Mouse (Mus musculus): ENCODE data around the gene Gnl2.
A peak's percentile ranks its signal among the peaks of the same experiment; 100 is the strongest.

Gnl2 gene

DNA sequence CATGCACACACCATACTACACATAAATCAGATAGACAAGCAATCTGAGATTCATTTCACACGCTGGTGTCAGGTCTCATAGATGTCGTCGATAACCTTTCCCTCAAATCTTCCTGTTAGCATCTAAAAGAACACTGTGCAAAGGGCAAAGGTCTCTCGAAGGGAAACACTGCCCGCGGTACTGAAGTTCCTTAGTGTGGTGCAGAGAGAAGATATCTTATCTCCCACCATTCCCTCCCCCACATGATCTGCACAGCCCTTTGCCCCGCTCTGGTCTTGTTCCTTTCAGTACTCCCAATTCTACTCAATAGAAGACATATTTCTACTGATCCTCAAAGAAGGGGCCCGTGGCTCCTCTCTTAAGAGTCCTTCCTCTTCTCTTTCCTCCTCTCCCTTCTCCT is 13.4 kb upstream of the Gnl2 start:
- no peak for DNase-seq (ENCODE audit: low spot score in 2 of 2)

DNA sequence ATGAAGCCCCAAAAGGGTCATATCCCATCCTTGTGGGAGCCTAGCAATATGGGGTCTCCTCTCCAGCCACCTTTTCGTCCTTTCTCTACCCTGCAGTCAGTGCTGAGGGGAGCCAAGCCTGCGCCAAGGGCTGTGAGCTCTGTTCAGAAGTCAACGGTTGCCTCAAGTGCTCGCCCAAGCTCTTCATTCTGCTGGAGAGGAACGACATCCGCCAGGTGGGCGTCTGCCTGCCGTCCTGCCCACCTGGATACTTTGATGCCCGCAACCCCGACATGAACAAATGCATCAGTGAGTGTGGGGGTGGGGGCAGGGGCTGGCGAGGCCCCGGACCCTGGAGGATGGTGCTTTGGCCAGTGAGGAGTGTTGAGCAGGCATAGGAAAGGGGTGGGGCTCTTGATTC is 11.5 kb upstream of the Gnl2 start:
- DNase-seq (ENCODE audit: low spot score in 2 of 2), result no peak

GRCm38 (mm10) chr4:125007460-125007859 is 8.9 kb upstream of the Gnl2 start:
- DNase-seq (ENCODE audit: low spot score in 2 of 2), result no peak

DNA sequence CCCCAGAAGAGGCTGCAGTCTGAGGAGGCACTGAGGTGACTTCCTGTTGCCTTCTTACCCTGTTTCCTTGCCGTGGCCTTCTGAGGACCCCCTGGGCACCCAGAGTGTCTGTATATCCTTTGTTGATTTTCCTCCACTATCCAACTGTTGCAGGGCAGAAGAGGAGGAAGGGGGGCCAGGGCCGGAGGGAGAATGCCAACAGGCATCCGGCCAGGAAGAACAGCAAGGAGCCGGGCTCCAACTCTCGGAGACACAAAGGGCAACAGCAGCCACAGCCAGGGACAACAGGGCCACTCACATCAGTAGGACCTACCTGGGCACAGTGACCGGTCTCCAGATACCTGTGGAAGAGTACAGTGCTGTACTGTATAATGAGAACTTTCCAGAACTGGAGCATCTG is 8.2 kb upstream of the Gnl2 start:
- DNase-seq (ENCODE audit: low spot score in 2 of 2), result no peak

DNA sequence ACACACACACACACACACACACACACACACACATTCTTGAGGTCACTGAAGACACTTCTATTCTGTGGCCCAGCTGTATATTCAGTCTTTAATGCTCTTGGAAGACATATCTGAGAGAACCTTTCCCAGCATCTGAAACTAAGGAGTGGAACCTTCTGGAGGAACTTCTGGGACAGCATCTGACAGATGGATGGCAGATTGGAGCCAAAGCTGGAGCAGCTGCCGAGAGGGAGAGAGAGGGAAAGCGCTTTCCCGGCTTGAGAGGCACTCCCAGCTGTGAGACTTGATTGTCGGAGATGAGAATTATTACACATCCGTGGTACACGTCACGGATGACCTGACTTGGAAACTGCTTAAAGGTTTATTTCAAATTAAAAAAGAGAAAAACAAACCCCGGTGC is 7.7 kb upstream of the Gnl2 start:
- DNase-seq (ENCODE audit: low spot score in 2 of 2), result no peak

DNA sequence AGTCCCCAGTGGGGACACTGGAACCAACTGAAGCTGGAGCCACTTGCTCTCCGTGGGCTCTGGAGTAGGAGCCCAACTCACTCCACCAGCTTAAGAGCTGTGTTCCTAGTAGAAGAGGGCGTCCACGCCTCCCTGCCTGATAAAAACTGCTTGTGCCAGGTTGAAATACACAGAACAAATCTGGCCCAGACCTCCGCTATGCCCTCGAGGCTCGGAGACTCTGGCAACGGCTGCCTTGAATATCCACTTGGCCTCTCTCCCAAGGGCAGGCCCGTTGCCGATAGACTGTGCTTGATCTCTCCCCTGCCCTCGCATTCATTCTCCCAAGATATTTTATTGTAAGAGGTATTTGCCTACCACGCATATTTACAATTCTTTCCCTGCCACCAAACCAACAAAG is 1.0 kb downstream of the Gnl2 start:
- no peak for DNase-seq (ENCODE audit: low spot score in 2 of 2)

DNA sequence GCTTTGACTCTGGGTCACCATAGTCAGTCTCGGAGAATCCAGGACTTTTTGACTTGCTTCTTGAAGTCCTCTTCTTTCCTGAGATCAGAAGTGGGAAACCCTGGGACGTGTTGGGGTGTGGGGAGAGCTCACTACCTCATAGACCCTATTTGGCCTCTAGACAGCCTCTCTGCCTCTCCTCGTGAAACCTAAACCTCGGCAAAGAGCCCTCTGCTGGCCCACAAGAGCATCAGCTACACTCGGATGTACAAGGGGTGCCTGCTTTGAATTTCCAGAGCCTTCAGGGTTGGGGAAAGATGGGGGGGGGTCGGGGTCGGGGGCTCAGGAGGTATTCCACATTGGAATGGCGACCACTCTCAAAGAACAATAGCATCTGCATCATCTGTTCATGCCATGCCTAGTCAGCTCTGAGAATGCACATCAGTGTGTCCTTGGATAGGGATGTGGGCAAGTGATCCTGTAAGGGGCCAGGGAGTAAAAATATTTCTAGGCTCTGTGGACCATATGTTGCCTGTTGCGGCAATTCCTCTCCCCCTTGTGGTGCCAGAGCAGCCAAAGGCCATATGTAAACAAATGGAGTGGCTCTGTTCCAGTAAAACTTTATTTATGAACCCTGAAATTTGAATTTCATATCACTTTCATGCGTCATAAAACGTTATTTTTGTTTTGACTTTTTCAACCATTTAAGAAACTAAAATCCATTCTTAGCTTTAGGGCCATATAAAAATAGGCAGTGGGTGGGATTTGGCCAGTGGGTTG is 4.6 kb downstream of the Gnl2 start:
- no peak for DNase-seq (ENCODE audit: low spot score in 2 of 2)

DNA sequence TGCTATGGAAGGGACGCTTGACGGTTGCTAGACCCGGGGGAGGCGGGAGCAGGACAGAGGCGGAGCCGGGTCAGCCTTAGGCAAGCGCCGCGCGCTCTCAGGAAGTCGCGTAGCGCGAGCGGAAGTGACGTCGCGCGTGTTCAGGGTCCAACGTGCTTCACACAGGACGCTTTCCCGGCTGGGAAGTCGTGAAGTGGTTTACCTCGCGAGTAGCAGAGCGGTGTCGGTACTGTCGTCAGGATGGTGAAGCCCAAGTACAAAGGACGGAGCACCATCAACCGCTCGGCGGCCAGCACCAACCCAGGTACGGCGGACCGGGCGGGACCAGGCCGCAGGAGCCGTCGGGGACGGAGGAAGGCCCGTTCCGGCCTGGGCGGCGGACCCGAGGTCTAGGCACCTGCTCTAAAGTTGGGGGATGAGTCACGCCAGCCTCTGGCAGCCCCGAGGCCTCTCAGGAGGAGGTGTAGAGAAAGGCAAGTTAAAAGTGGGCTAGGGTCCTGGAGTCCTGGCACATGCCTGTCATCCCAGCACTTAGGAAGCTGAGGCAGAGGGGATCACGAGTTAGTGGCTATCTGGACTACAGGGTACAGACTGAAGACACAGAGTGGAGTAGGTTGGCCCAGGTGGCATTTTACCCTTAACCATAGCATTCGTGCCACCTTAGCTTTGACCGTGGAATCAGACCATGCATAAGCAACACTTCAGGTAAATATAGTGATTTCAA is 13.7 kb downstream of the Gnl2 start:
- peak; percentile 75 to 83 for DNase-seq (ENCODE audit: low spot score in 2 of 2)

GRCm38 (mm10) chr4:125034341-125034740 is 18.0 kb downstream of the Gnl2 start:
- DNase-seq (ENCODE audit: low spot score in 2 of 2), result no peak

DNA sequence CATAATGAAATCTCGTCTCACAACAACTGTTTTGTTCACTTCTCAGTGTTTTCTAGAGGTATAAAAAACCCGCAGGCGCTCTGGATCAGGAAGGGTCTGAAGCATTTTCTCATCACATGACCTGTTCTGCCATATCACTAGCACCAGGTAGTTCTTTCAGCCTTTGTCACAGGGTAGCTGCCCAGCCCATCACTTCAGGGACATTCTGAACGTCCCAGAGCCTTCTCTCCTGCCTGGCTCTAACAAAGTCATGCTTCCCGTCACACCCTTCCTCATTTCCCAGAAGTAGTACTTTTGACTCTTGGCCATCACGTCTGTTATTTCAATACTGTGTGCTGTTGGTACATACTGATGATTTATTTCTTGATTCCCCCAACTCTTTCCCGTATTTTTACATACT is 28.1 kb downstream of the Gnl2 start:
- DNase-seq (ENCODE audit: low spot score in 2 of 2), result no peak

GRCm38 (mm10) chr4:125055385-125055784 is 39.0 kb downstream of the Gnl2 start:
- no peak for DNase-seq (ENCODE audit: low spot score in 2 of 2)

GRCm38 (mm10) chr4:125056476-125056875 is 40.1 kb downstream of the Gnl2 start:
- DNase-seq (ENCODE audit: low spot score in 2 of 2), result no peak

- no peak for DNase-seq (ENCODE audit: low spot score in 2 of 2)
Measured at GRCm38 (mm10) chr4:125057273-125057672, 40.9 kb downstream of the Gnl2 start.

- DNase-seq (ENCODE audit: low spot score in 2 of 2), result no peak
Measured at GRCm38 (mm10) chr4:125058033-125058432, 41.6 kb downstream of the Gnl2 start.

GRCm38 (mm10) chr4:125059025-125059424 is 42.6 kb downstream of the Gnl2 start:
- peak; percentile 26 to 47 for DNase-seq (ENCODE audit: low spot score in 2 of 2)

DNA sequence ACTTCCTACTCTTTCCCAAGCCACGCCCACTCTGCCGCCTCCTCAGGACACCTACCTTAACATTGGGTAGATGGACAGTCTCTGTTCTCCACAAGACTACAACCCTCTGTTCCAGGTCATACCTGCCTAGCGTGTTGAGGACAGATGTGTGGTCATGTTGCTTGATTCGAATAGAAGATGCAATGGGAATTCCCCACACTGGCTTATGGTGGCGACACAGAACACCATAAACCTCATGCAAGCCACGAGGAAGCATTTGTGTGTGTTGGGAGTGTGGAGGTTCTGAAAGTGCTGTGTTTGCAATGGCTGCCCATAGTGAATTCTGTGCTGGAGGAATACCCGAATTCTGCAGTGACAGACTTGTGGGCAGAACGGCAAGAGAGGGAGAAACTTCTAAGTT is 47.4 kb downstream of the Gnl2 start:
- no peak for DNase-seq (ENCODE audit: low spot score in 2 of 2)

- DNase-seq (ENCODE audit: low spot score in 2 of 2), result peak in 1 of 2 experiments; percentile 27
Measured at GRCm38 (mm10) chr4:125065517-125066307, 49.3 kb downstream of the Gnl2 start, which contains the start of gene Dnali1. Gene Dnali1 (minus strand): TSS chr4:125065703.

GRCm38 (mm10) chr4:125066490-125067370 is 50.3 kb downstream of the Gnl2 start, which contains the start of gene Snip1:
Gene Snip1 (plus strand): TSS chr4:125066672.
- DNase-seq (ENCODE audit: low spot score in 2 of 2), result peak; percentile 86 to 94

- DNase-seq (ENCODE audit: low spot score in 2 of 2), result no peak
Measured at GRCm38 (mm10) chr4:125077700-125078099, 61.3 kb downstream of the Gnl2 start.

- DNase-seq (ENCODE audit: low spot score in 2 of 2), result no peak
Measured at GRCm38 (mm10) chr4:125078698-125079097, 62.3 kb downstream of the Gnl2 start.
